10 mouse cellular contexts compared by ENCODE assay signal in genomic region chr4:135219652-135220051, GRCm38 (mm10). TPM values are rescaled to one million over a fixed set of nuclear protein-coding genes. Genes with fewer than 3 reads are reported as not detected.
A peak's percentile ranks its signal among the peaks of the same experiment; 100 is the strongest.
DNase-seq lines count a peak whose midpoint lies in the region; ATAC-seq and TF ChIP-seq lines count a peak whose summit lies in the region.
"Had no signal": no experiment of that assay in that cellular context is flagged by ENCODE, and none has a peak within 500 bp of the region (broad histone marks: within the 10 kb centered on the region; RNA-seq: fewer than 3 reads in every experiment).

No protein-coding gene starts in this region.

- 41% methylated on average over 4 of the region's 4 CpGs for WGBS in forebrain, postnatal 0 days

- no peak overlapping the region for H3K9ac ChIP-seq in forebrain, postnatal 0 days
- H3K9ac ChIP-seq: midbrain, embryonic 12.5 days had no signal

- peak; percentile 84 for ATAC-seq in forebrain, postnatal 0 days
- ATAC-seq in inflammation-experienced regulatory T-cells, adult 6 months, result peak; percentile 58
- ATAC-seq in megakaryocyte progenitor cell, adult 5-6 weeks (replicated peaks; ENCODE audit: poor library complexity), result peak; percentile 86

- H3K4me3 ChIP-seq in forebrain, postnatal 0 days (ENCODE audit: low read depth, low read length), result no peak overlapping the region
- H3K4me3 ChIP-seq in left cerebral cortex, adult 2 months, result no peak overlapping the region
- H3K4me3 ChIP-seq: midbrain, embryonic 12.5 days had no signal

- intact Hi-C loops in left cerebral cortex, adult 2 months (cut with DNase I), result loop anchor here (1.0 to 5.0 kb wide), 2 partner anchors 53 to 99 kb away; partner anchors contain the start of gene Clic4

- TF ChIP-seq CTCF in forebrain, postnatal 0 days (IDR thresholded peaks at IDR 0.05; ENCODE audit: low read depth), result peak; percentile 88
- TF ChIP-seq CTCF in left cerebral cortex, adult 2 months (IDR thresholded peaks at IDR 0.05), result peak; percentile 91

- DNase-seq in heart, adult 18-20 months, result peak; percentile 75 to 94
- DNase-seq in heart, adult 11 months, result no peak
- DNase-seq in c-Kit-negative CD71-positive TER-119-positive erythroid progenitor cells, embryonic 14.5 days (ENCODE audit: low read depth, low spot score), result peak; percentile 37
- peak; percentile 84 for DNase-seq in forebrain, postnatal 0 days
- peak; percentile 75 to 81 for DNase-seq in left cerebral cortex, adult 2 months (ENCODE audit: extremely low spot score in 1 of 2, low spot score in 2 of 2)
- peak; percentile 65 to 91 for DNase-seq in spleen, postnatal 10 days (ENCODE audit: low spot score in 2 of 2)

- H3K27ac ChIP-seq in forebrain, postnatal 0 days (ENCODE audit: low read depth, low read length), result no peak overlapping the region
- H3K27ac ChIP-seq in left cerebral cortex, adult 2 months, result no peak overlapping the region
- H3K27ac ChIP-seq: midbrain, embryonic 12.5 days had no signal

- no peaks in the 10 kb centered on the region for H3K9me3 ChIP-seq in forebrain, postnatal 0 days (ENCODE audit: low read length)
- H3K9me3 ChIP-seq: G1E; midbrain, embryonic 12.5 days had no signal

- H3K4me1 ChIP-seq in forebrain, postnatal 0 days (ENCODE audit: insufficient read depth), result no peaks in the 10 kb centered on the region
- H3K4me1 ChIP-seq: midbrain, embryonic 12.5 days had no signal

- no peaks in the 10 kb centered on the region for H3K27me3 ChIP-seq in forebrain, postnatal 0 days (ENCODE audit: insufficient read depth, low read length)
- H3K27me3 ChIP-seq: midbrain, embryonic 12.5 days had no signal

- H3K36me3 ChIP-seq in forebrain, postnatal 0 days (ENCODE audit: insufficient read depth), result peaks cover 17% of the 10 kb centered on the region

- H3K4me2 ChIP-seq in forebrain, postnatal 0 days (ENCODE audit: low read depth), result no peak overlapping the region
- H3K4me2 ChIP-seq: midbrain, embryonic 12.5 days had no signal

RNA-seq across cellular contexts. Expression of gene Clic4, which starts 53.0 kb away (rescaled TPM):
- total RNA-seq in heart, adult 18-20 months (2021), result 100 to 1,000 TPM; 253 to 258 TPM
- total RNA-seq in forebrain, postnatal 0 days (2014; rRNA removed), result 44.0 and 65.2 TPM in 2 replicates
- 34.5 and 41.5 TPM in 2 replicates for polyA plus RNA-seq in forebrain, postnatal 0 days (2015; fragmentation: Nextera tagmentation; extraction: Ambion mirVana)
- 1 to 10 TPM; 3.9 to 7.5 (median 6.4) TPM for polyA plus RNA-seq in inflammation-experienced regulatory T-cells, adult 6 months (2017; shearing (Covaris generic))
- total RNA-seq in left cerebral cortex, adult 2 months (2021), result 10 to 100 TPM; 29.5 to 34.3 TPM
- 28.2 and 34.1 TPM in 2 replicates for total RNA-seq in megakaryocyte progenitor cell, adult 5-6 weeks (2015)
- 29.9 and 35.1 TPM in 2 replicates for total RNA-seq in megakaryocyte progenitor cell, adult 5-6 weeks (2017)
